Mouse (Mus musculus): ENCODE data around the gene Nom1.
"Not testable (repeated sequence)": the region's sequence is repeated elsewhere in the genome, so short reads cannot be mapped to it uniquely, and the experiment has no call there.

The Nom1 gene

GRCm38 (mm10) chr5:29434228-29434871 lies at the start of gene Nom1:
Gene Nom1, plus strand, starts transcription at chr5:29434664.
- peak; percentile 13 for DNase-seq (ENCODE audit: extremely low read depth, low read depth, low spot score)

- DNase-seq (ENCODE audit: extremely low read depth, low read depth, low spot score) = no peak
Measured at GRCm38 (mm10) chr5:29387591-29387990, 46.9 kb upstream of the Nom1 start.

GRCm38 (mm10) chr5:29388181-29388943 lies 46.1 kb upstream of the Nom1 start:
- DNase-seq (ENCODE audit: extremely low read depth, low read depth, low spot score) = peak; percentile 79

DNA sequence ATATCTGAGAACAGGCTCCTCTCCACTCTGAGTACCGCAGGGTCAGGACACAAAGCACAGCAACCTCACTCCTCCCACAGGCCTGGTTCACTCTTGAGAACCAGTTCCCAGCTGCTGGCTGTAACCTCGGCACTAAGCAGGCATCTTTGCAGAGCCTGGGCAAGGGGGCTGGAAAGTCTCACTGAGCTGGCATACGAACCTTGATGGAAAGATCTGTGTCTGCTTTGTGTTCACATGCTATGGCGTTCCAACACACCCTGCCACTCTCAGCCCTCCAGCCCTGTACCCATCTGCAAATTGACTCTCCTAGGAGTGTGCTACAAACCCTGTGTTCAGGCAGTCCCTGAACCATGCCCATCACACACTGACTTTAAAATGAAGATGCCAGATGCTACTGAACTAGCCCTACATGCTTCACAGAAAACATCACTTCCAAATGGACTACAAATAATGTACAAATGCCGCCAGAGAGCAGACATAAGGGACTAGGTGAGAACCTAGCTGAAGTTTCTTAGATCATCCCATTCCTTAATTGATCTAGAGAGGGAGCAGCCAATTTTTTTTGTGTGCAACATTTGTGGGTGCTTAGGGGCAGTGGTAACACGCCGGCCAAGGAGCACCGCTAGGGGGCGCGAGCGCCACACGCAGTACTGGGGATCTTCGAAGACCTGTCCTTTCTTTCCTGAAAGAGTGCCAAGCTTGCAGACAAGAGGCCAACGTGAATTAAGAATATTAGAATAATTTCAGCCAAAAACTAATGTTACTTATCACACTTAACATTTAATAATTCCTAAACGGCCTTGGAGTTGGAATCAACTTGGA lies 45.3 kb upstream of the Nom1 start:
- DNase-seq (ENCODE audit: extremely low read depth, low read depth, low spot score) = no peak

DNA sequence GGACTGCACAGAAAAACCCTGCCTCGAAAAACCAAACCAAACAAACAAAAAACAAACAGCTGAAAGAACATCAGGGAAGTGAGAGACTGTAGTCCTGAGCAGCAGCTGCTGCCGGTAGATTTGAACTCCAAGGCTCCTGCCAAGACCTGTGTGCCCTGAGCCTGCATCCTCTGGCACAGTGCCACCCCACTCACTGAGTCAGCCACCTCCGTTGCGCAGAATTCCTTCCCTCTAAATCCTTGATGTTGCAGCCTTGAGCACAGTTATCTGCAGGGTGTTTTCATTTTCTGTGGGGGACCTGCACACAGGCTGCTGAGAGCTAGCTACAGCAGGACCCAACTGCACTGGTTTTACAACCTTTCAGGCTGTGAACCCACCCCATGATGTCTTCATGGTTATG lies 36.0 kb upstream of the Nom1 start:
- no peak for DNase-seq (ENCODE audit: extremely low read depth, low read depth, low spot score)

DNA sequence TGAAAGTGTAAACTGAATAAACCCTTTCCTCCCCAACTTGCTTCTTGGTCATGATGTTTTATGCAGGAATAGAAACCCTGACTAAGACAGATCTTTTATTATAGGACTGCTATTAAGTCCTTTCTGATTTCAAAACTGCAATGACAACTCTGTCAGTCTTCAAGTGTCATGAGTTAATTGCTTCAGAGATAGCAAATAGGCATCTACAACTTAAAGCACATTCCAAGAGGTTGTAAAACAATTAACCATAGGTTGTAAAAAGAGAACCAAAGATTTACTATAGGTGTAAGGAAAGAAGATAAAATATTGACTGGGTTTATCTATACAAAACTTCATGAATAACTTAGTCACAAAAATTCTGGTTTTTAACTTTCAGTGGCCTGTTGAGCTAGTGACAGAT lies 23.6 kb upstream of the Nom1 start:
- DNase-seq (ENCODE audit: extremely low read depth, low read depth, low spot score) = no peak

DNA sequence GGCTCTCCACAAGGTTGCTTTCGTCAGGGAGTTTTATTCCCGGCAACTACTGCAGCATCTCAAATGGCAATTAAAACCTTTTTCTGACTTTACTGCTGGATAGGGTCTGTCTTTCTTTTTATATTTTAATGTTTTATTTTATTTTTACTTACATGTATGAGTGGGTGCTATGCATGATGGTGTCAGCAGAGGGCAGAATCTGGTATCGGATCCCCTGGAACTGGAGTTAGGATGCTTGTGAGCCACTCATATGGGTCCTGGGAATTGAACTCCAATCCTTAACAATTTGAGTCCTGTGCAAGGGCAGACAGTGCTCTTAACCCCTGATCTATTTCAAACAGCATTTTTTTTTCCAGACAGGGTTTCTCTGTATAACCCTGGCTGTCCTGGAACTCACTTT lies 21.4 kb upstream of the Nom1 start:
- DNase-seq (ENCODE audit: extremely low read depth, low read depth, low spot score) = no peak

DNA sequence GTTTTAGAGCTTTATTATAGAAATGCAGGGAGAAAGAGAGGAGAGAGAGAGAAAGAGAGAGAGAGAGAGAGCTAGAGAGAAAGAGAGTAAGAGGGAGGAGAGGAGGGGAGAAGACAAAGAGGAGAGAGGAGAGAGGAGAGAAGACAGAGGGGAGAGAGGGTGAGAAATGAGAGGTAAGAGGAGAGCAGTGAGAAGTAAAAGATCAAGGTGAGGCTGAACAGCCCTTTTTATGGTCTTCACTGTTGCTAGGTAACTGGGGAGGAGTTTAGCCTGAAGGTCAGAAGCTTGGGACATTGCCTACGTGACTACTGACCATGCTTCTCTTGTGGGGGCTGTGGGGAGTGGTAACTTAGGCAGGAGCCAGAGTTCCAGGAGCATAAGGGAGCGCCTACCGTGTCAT lies 11.1 kb upstream of the Nom1 start:
- DNase-seq (ENCODE audit: extremely low read depth, low read depth, low spot score) = not testable (repeated sequence)

DNA sequence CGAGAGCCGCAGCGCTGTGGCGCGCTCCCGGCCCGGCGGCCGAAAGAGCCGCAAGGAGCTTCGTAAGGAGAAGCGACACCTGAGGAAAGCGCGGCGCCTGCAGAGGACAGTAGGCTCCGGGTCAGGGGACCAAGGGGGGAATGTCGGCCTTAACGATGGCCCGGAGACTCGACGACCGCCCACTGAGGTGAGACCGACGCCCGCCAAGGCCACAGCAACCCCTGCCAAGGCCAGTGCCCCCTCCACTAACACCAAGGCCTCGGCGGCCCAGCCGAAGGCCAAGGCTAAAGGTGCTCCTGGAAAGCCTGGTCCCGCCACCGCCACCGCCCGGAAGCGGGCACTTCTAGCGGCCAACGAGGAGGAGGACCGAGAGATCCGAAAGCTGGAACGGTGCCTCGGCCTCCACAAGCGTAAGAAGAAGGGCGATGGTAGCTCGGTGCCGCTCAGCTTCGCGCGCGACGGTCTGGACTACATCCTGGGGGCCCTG lies 451 bp downstream of the Nom1 start:
- DNase-seq (ENCODE audit: extremely low read depth, low read depth, low spot score) = no peak

GRCm38 (mm10) chr5:29435491-29435890 lies 1.0 kb downstream of the Nom1 start:
- DNase-seq (ENCODE audit: extremely low read depth, low read depth, low spot score) = no peak

DNA sequence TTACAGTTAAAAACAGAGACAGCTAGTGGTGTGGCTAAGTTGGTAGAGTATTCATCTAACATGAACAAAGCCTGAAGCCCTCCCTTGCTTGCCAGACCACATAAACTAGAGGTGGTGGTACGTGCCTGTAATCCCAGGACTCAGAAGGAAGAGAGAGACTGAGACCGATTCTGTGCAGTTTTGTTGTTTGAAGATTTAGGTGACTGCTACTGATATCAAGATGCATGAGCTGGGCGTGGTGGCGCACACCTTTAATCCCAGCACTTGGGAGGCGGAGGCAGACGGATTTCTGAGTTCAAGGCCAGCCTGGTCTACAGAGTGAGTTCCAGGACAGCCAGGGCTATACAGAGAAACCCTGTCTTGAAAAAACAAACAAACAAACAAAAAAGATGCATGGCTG lies 2.3 kb downstream of the Nom1 start:
- not testable (repeated sequence) for DNase-seq (ENCODE audit: extremely low read depth, low read depth, low spot score)

- no peak for DNase-seq (ENCODE audit: extremely low read depth, low read depth, low spot score)
Measured at GRCm38 (mm10) chr5:29445275-29445674, 10.8 kb downstream of the Nom1 start.

- no peak for DNase-seq (ENCODE audit: extremely low read depth, low read depth, low spot score)
Measured at GRCm38 (mm10) chr5:29452352-29452751, 17.9 kb downstream of the Nom1 start.

DNA sequence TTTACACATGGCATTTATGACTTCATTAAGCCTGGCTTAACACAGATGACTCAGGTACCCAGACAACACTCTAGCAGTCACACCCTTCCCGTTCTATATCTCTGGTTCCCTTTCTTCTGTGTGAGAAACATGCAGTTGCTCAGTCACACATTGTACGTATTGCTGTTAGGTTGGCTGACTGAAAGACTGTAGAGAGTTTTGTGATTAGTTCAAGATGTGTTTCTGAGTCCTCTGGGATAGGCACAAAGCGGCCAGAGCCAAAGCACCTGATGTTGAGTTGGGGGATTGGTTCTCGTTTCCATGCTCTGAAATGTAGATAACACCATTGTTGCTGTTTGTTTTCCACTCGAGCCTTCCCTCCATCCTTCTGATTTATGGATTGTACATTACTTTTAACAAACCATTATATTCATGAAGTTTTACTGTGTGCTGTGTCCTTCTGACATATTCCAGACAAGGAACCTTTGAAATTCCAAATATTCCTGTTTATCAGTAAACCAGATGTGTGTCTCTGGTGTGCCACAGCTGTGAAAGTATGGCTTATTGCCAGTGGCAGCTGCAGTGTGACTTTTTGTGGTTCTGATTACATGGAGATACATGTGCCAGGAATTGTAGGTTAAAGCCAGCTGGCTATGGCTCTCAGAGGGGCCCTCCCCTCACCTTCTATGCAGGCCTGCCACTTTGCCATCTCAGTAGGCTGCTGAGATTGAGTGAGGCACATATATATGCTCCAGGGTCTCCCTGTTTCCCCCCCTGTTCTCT lies 22.6 kb downstream of the Nom1 start:
- no peak for DNase-seq (ENCODE audit: extremely low read depth, low read depth, low spot score)

GRCm38 (mm10) chr5:29462943-29463686 lies 28.7 kb downstream of the Nom1 start:
- DNase-seq (ENCODE audit: extremely low read depth, low read depth, low spot score) = no peak

DNA sequence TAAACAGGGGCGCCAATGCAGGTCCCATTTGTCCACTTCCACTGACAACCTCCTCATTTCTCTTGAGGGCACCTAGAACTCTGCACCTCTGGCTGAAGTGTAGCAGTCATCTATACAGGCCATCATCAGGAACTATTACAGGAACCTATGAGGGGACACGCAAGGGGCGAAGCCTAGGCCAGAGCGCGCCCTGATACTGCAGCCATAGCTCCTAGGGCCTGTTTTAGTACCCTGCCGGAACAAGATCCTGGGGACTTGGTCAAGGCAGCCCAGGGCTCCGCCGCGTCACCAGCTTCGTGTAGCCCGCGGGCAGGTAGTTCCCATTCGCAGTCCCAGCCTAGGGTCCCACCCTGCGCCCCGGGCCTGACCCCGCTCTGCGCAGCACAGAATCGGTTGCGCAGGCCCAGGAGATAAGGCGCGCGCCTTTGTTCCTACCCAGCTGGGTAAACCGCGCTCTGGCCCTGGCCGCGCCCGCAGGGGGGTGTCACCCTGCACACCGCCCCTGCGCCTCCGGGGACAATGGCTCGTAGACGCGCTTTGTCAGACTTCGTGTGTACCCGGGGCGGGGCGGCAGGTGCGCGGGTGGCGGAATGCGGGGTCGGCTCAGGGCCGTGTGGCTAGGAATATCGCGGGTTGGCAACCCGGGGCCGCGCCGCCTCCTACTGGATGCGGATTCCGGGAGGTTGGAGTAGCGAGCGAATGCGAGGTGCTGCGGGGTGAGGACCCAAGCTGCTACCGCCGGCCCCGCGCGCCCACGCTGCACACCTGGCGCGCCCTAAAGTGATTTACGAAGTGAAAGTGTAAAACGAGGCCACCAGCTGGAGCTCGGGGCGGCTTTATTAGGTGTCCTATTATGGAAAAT lies 33.3 kb downstream of the Nom1 start:
- DNase-seq (ENCODE audit: extremely low read depth, low read depth, low spot score) = no peak

- DNase-seq (ENCODE audit: extremely low read depth, low read depth, low spot score) = no peak
Measured at GRCm38 (mm10) chr5:29468351-29469065, 34.0 kb downstream of the Nom1 start.

DNA sequence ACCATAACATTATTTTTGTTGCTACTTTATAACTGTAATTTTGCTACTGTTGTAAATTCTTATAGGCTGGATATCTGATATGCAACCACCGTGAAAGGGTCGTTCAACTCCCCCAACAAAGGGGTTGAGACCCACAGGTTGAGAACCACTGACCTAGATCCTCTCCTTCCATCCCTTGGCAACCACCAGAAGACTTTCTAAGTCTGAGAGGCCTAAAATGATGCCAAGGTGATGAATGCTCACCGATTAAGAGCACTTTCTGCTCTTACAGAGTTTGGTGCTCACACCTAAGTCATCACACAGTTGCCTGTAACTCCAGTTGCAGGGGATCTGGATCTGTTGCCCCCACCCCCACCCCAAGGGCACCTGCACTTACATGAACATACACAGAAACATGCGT lies 35.0 kb downstream of the Nom1 start:
- no peak for DNase-seq (ENCODE audit: extremely low read depth, low read depth, low spot score)

GRCm38 (mm10) chr5:29470271-29470670 lies 35.8 kb downstream of the Nom1 start:
- DNase-seq (ENCODE audit: extremely low read depth, low read depth, low spot score) = no peak
